Mouse (Mus musculus): Measurements from ENCODE around the gene Patz1. TPM values are rescaled to one million over a fixed set of nuclear protein-coding genes. Genes with fewer than 3 reads are reported as not detected.

Patz1 gene
- polyA plus RNA-seq, 1 experiment from 2014 or later = 61.3 TPM

- no peaks in the 10 kb centered on the region for H3K36me3 ChIP-seq (ENCODE audit: insufficient read depth)
- 0 out of 2 replicates have a peak overlapping the region, but pooled peaks have one; percentile 10 for H3K9ac ChIP-seq
- TF ChIP-seq CTCF (IDR thresholded peaks at IDR 0.05; ENCODE audit: low read depth) = no peak
- H3K27ac ChIP-seq (ENCODE audit: low read depth) = peak overlapping the region; percentile 80; the same call in 1 of the 2 replicates
- H3K27me3 ChIP-seq (ENCODE audit: insufficient read depth, low read length) = no peaks in the 10 kb centered on the region
- DNase-seq = no peak
- H3K9me3 ChIP-seq (ENCODE audit: low read depth, low read length) = no peaks in the 10 kb centered on the region
- peaks cover 8% of the 10 kb centered on the region for H3K4me1 ChIP-seq (ENCODE audit: insufficient read depth)
- H3K4me2 ChIP-seq = no peak overlapping the region
- peak; percentile 32; the same call in 1 of the 2 replicates for ATAC-seq (ENCODE audit: insufficient read depth)
- WGBS = 40% methylated on average over 5 of the region's 5 CpGs
- H3K4me3 ChIP-seq (ENCODE audit: low read depth, low read length) = no peak overlapping the region
Measured at GRCm38 (mm10) chr11:3337961-3338360, 49.3 kb downstream of the Patz1 start.

GRCm38 (mm10) chr11:3341476-3341875, 52.8 kb downstream of the Patz1 start:
- Histone ChIP-seq H3K9ac (no peak overlapping the region), H3K27me3 (ENCODE audit: insufficient read depth, low read length) (no peaks in the 10 kb centered on the region), H3K9me3 (ENCODE audit: low read depth, low read length) (no peaks in the 10 kb centered on the region), H3K4me1 (ENCODE audit: insufficient read depth) (peaks cover 8% of the 10 kb centered on the region), H3K4me3 (ENCODE audit: low read depth, low read length) (no peak overlapping the region), H3K4me2 (no peak overlapping the region), H3K36me3 (ENCODE audit: insufficient read depth) (peaks cover 24% of the 10 kb centered on the region), H3K27ac (ENCODE audit: low read depth) (no peak overlapping the region)
- ATAC-seq (ENCODE audit: insufficient read depth) = no peak
- 77% methylated on average over 5 of the region's 5 CpGs for WGBS
- no peak for DNase-seq
- TF ChIP-seq CTCF (IDR thresholded peaks at IDR 0.05; ENCODE audit: low read depth) = no peak

DNA sequence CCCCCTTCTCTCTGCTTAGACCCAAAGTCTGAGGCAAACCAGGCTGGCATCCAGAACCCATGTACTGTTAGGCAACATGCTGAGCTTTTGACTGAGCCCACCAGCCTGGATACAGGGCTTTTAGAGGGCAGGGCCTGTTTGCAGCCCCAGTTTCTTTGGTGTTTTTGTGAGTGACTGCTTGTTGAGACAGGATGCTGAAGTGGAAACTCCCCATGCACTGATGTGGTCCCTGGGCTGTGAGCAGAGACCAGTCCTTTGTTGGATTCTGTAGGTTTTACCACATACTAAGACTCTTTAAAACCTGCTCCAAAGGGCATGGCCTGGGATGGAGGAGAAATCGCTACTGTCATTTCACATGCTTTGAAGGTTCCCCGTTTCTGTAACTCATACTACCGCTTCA, 56.2 kb downstream of the Patz1 start:
- no peak for TF ChIP-seq CTCF (IDR thresholded peaks at IDR 0.05; ENCODE audit: low read depth)

DNA sequence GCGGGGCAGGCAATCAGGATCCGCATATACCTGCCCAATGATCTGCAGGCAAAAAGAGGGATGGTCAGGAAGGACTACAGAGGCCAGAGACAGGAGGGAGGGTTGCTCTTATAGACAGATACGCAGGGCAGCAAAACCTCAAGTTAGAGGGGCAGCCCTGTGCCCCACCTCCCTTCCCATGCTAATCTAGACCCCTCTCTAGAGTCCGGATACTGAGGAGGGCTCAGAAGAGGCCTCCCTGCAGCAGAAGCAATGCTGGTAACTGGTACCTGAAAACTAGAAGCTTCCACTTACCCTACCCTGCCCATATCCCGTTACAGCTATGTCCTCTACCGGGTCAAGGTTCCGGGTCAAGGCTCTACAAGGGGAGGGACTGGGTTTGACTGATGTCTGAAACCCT, 57.7 kb downstream of the Patz1 start:
- no peak for DNase-seq
- Histone ChIP-seq H3K4me3 (ENCODE audit: low read depth, low read length) (no peak overlapping the region), H3K27me3 (ENCODE audit: insufficient read depth, low read length) (no peaks in the 10 kb centered on the region), H3K4me1 (ENCODE audit: insufficient read depth) (peaks cover 8% of the 10 kb centered on the region), H3K9me3 (ENCODE audit: low read depth, low read length) (no peaks in the 10 kb centered on the region), H3K4me2 (no peak overlapping the region), H3K27ac (ENCODE audit: low read depth) (no peak overlapping the region), H3K9ac (no peak overlapping the region), H3K36me3 (ENCODE audit: insufficient read depth) (peaks cover 56% of the 10 kb centered on the region)
- ATAC-seq (ENCODE audit: insufficient read depth) = no peak
- TF ChIP-seq CTCF (IDR thresholded peaks at IDR 0.05; ENCODE audit: low read depth) = no peak
- WGBS = 91% methylated on average over 7 of the region's 7 CpGs

More for the DNA sequence above, 56.2 kb downstream of the Patz1 start:
- no peak for ATAC-seq (ENCODE audit: insufficient read depth)
- DNase-seq = no peak
- peaks cover 8% of the 10 kb centered on the region for H3K4me1 ChIP-seq (ENCODE audit: insufficient read depth)
- WGBS = 92% methylated on average over 3 of the region's 3 CpGs
- H3K27me3 ChIP-seq (ENCODE audit: insufficient read depth, low read length) = no peaks in the 10 kb centered on the region
- H3K9ac ChIP-seq = no peak overlapping the region
- H3K36me3 ChIP-seq (ENCODE audit: insufficient read depth) = peaks cover 44% of the 10 kb centered on the region
- no peak overlapping the region for H3K27ac ChIP-seq (ENCODE audit: low read depth)
- no peaks in the 10 kb centered on the region for H3K9me3 ChIP-seq (ENCODE audit: low read depth, low read length)
- no peak overlapping the region for H3K4me2 ChIP-seq
- H3K4me3 ChIP-seq (ENCODE audit: low read depth, low read length) = no peak overlapping the region

GRCm38 (mm10) chr11:3347091-3347834, 58.6 kb downstream of the Patz1 start:
- peaks cover 65% of the 10 kb centered on the region for H3K36me3 ChIP-seq (ENCODE audit: insufficient read depth)
- peak; percentile 92 for TF ChIP-seq CTCF (IDR thresholded peaks at IDR 0.05; ENCODE audit: low read depth)
- no peak overlapping the region; the same call in 1 of the 2 replicates for H3K27ac ChIP-seq (ENCODE audit: low read depth)

GRCm38 (mm10) chr11:3347835-3348195, 59.1 kb downstream of the Patz1 start:
- no peak for ATAC-seq (ENCODE audit: insufficient read depth)
- Histone ChIP-seq H3K4me2 (no peak overlapping the region), H3K9me3 (ENCODE audit: low read depth, low read length) (no peaks in the 10 kb centered on the region), H3K36me3 (ENCODE audit: insufficient read depth) (peaks cover 67% of the 10 kb centered on the region), H3K9ac (no peak overlapping the region), H3K27ac (ENCODE audit: low read depth) (no peak overlapping the region; the same call in 1 of the 2 replicates), H3K4me1 (ENCODE audit: insufficient read depth) (peaks cover 8% of the 10 kb centered on the region), H3K4me3 (ENCODE audit: low read depth, low read length) (no peak overlapping the region), H3K27me3 (ENCODE audit: insufficient read depth, low read length) (no peaks in the 10 kb centered on the region)
- TF ChIP-seq CTCF (IDR thresholded peaks at IDR 0.05; ENCODE audit: low read depth) = no peak
- DNase-seq = no peak

More at GRCm38 (mm10) chr11:3347091-3347834, 58.6 kb downstream of the Patz1 start:
- H3K27me3 ChIP-seq (ENCODE audit: insufficient read depth, low read length) = no peaks in the 10 kb centered on the region
- peak; percentile 72; the same call in 1 of the 2 replicates for ATAC-seq (ENCODE audit: insufficient read depth)
- H3K4me2 ChIP-seq = no peak overlapping the region
- no peaks in the 10 kb centered on the region for H3K9me3 ChIP-seq (ENCODE audit: low read depth, low read length)
- H3K4me1 ChIP-seq (ENCODE audit: insufficient read depth) = peaks cover 8% of the 10 kb centered on the region
- 65% methylated on average over 12 of the region's 12 CpGs for WGBS
- H3K9ac ChIP-seq = no peak overlapping the region
- H3K4me3 ChIP-seq (ENCODE audit: low read depth, low read length) = no peak overlapping the region
- DNase-seq = peak; percentile 95

DNA sequence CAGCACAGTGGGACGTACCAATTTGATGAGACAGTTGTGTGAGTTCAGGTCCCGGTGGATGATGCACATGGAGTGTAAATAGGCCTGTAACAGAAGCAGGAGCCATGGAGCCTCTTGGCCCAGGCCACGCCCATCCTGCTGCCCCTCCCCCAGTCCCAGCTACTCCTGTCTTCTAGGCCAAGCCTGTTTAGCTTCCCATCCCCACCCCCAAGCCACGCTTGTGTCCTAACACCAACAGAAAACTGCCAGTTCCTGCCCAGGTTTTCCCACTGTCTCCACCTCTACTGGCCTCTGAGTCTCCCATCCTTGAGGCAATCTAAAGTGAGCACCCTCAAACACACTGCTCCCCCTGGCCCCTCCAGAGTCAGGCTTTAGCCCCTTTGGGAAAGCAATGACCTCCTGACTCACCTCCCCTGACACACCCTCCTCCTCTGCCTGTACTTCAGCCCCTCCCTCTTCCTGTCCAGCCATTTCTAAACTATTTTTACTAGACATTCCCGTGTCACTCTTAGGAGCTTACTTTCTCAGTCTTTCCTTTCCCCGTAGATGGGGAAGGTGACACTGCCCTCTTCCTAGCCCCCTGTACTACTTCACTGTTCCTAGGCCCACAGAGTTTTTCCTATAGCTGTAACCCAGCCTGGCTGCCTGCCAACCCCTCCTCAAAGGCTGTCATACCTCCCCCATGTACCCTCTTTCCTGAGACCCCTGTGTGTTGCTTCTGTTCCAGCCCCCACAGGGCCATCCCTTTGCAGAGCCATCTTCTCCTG, 60.1 kb downstream of the Patz1 start:
- no peaks in the 10 kb centered on the region for H3K9me3 ChIP-seq (ENCODE audit: low read depth, low read length)
- peak overlapping the region; percentile 26; the same call in 1 of the 2 replicates for H3K27ac ChIP-seq (ENCODE audit: low read depth)
- H3K9ac ChIP-seq = peak overlapping the region; percentile 26; the same call in 1 of the 2 replicates
- no peak overlapping the region for H3K4me2 ChIP-seq
- TF ChIP-seq CTCF (IDR thresholded peaks at IDR 0.05; ENCODE audit: low read depth) = no peak
- H3K27me3 ChIP-seq (ENCODE audit: insufficient read depth, low read length) = no peaks in the 10 kb centered on the region
- H3K36me3 ChIP-seq (ENCODE audit: insufficient read depth) = peaks cover 75% of the 10 kb centered on the region
- peak; percentile 53 for DNase-seq
- H3K4me3 ChIP-seq (ENCODE audit: low read depth, low read length) = no peak overlapping the region
- H3K4me1 ChIP-seq (ENCODE audit: insufficient read depth) = peaks cover 8% of the 10 kb centered on the region
- peak; percentile 22; the same call in 1 of the 2 replicates for ATAC-seq (ENCODE audit: insufficient read depth)
- 18% methylated on average over 6 of the region's 6 CpGs for WGBS
